Mouse (Mus musculus) spleen, postnatal 4 days (tissue): ENCODE measurements around the gene Gmppb.
"Not testable (repeated sequence)": the region's sequence is repeated elsewhere in the genome, so short reads cannot be mapped to it uniquely, and the experiment has no call there.

ENCODE experiments used
- DNase-seq, 2 experiments: peaks; one replicate each; pipeline ENCODE4 v3.0.0; 2022; ENCODE audit warnings: low spot score in 2 of 2

The Gmppb gene

GRCm38 (mm10) chr9:108049016-108049455 is at the start of gene Gmppb:
Gene Gmppb (plus strand): TSS chr9:108049242.
- peak; percentile 96 to 97 for DNase-seq

- DNase-seq = peak; percentile 99 to 100
Observed at GRCm38 (mm10) chr9:108001922-108002770, 46.9 kb upstream of the Gmppb start, which contains the start of gene Ip6k1. Gene Ip6k1 (plus strand): TSS chr9:108002501.

GRCm38 (mm10) chr9:108002778-108003530 is 46.1 kb upstream of the Gmppb start:
- no peak for DNase-seq

GRCm38 (mm10) chr9:108003531-108003890 is 45.5 kb upstream of the Gmppb start:
- no peak for DNase-seq

- DNase-seq = no peak
Observed at GRCm38 (mm10) chr9:108008041-108008440, 41.0 kb upstream of the Gmppb start.

- DNase-seq = no peak
Observed at GRCm38 (mm10) chr9:108010385-108010784, 38.7 kb upstream of the Gmppb start.

GRCm38 (mm10) chr9:108013577-108013976 is 35.5 kb upstream of the Gmppb start:
- DNase-seq = not testable (repeated sequence)

- no peak for DNase-seq
Observed at GRCm38 (mm10) chr9:108017127-108017526, 31.9 kb upstream of the Gmppb start.

GRCm38 (mm10) chr9:108020741-108021140 is 28.3 kb upstream of the Gmppb start:
- DNase-seq = no peak

- no peak for DNase-seq
Observed at GRCm38 (mm10) chr9:108023216-108023615, 25.8 kb upstream of the Gmppb start.

- DNase-seq = no peak
Observed at GRCm38 (mm10) chr9:108026584-108026983, 22.5 kb upstream of the Gmppb start.

- no peak for DNase-seq
Observed at GRCm38 (mm10) chr9:108027867-108028266, 21.2 kb upstream of the Gmppb start.

GRCm38 (mm10) chr9:108032126-108032525 is 16.9 kb upstream of the Gmppb start:
- no peak for DNase-seq

GRCm38 (mm10) chr9:108035331-108036156 is 13.5 kb upstream of the Gmppb start:
- no peak for DNase-seq

GRCm38 (mm10) chr9:108044751-108045492 is 4.1 kb upstream of the Gmppb start:
- no peak for DNase-seq

- DNase-seq = peak in 1 of 2 experiments; percentile 65
Observed at GRCm38 (mm10) chr9:108046582-108046981, 2.5 kb upstream of the Gmppb start.

- peak in 1 of 2 experiments; percentile 64 for DNase-seq
Observed at GRCm38 (mm10) chr9:108047601-108048565, 1.2 kb upstream of the Gmppb start.

GRCm38 (mm10) chr9:108048566-108048955 is 481 bp upstream of the Gmppb start:
- no peak for DNase-seq

GRCm38 (mm10) chr9:108049561-108050251 is 664 bp downstream of the Gmppb start:
- peak in 1 of 2 experiments; percentile 64 for DNase-seq
